Mouse (Mus musculus) embryo, embryonic 11 days (tissue): ENCODE data around the gene Ncoa3.
"Not testable (repeated sequence)": the region's sequence is repeated elsewhere in the genome, so short reads cannot be mapped to it uniquely, and the experiment has no call there.

Source experiments
- DNase-seq: peaks from one replicate; pipeline ENCODE4 v3.0.0-alpha.2; 2015

Gene Ncoa3

GRCm38 (mm10) chr2:165992270-165993172 lies at the start of gene Ncoa3:
Ncoa3 (plus strand) TSS chr2:165992636.
- peak; percentile 99 for DNase-seq

DNA sequence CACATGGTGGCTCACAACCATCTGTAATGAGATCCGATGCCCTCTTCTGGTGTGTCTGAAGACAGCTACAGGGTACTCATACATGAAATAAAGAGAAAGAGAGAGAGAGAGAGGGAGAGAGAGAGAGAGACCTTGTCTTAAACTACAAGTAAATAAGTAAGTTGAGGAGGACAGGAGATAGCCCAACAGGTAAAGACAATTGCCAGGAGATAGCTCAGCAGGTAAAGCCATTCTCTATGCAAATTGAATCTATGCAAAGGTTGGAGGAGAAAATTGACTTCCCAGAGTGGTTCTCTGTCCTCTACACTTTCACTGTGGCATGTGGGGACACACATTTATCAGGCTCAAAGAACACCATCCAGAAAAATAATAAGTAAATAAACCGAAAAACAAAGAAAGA lies 49.3 kb upstream of the Ncoa3 start:
- no peak for DNase-seq

DNA sequence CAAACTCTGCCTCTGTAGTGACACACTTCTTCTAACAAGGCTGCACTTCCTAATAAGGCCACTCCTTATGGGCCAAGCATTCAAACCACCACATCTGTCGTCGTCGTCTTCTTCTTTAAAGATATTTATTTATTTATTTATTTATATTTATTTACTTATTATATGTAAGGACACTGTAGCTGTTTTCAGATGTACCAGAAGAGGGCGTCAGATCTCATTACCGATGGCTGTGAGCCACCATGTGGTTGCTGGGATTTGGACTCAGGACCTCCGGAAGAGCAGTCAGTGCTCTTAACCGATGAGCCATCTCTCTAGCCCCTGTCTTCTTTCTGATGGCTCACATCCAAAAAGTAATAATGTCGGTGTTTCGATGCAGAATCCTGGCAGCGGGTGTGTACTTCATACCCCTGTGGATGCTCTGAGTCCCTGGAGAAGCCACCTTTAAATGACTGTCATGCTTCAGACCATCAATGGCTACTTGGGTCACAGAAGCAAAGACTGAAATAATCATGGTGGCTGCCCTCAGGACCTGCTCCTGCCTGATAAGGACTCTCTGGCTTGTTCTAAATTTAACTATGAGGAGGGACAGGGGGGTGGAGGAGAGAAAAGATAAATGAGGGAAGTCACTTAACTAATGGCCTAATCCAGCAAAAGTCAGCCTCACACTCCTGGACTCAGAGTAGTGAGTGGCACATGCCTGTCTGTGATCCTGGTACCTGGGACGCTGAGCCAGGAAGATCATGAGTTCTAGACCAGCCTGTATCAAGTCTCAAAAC lies 47.7 kb upstream of the Ncoa3 start:
- DNase-seq = no peak

- no peak for DNase-seq
These were observed 46.3 kb upstream of the Ncoa3 start for GRCm38 (mm10) chr2:165946046-165946564.

- DNase-seq = no peak
These were observed 44.4 kb upstream of the Ncoa3 start for GRCm38 (mm10) chr2:165948007-165948406.

GRCm38 (mm10) chr2:165948785-165949184 lies 43.7 kb upstream of the Ncoa3 start:
- not testable (repeated sequence) for DNase-seq

DNA sequence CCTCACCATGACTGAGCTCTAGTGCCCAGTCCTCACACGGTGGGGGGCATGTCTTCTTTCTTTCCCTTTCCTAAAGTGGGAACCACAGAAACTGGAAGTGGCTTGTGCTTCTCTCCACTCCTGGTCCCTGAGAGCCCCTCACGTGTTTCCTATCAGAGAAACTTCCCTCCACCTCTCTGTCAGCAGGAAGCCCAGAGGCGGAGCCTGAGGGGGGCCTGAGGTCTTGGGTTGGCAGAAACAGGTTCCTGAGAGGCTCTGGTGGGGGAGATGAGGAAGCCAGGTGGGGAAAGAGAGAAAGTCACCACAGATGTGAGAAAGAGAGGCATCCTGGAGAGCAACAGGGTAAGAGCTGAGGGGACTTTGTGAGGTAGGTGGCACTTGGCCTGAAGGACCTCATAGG lies 42.7 kb upstream of the Ncoa3 start:
- no peak for DNase-seq

GRCm38 (mm10) chr2:165951432-165952068 lies 40.9 kb upstream of the Ncoa3 start:
- DNase-seq = no peak

DNA sequence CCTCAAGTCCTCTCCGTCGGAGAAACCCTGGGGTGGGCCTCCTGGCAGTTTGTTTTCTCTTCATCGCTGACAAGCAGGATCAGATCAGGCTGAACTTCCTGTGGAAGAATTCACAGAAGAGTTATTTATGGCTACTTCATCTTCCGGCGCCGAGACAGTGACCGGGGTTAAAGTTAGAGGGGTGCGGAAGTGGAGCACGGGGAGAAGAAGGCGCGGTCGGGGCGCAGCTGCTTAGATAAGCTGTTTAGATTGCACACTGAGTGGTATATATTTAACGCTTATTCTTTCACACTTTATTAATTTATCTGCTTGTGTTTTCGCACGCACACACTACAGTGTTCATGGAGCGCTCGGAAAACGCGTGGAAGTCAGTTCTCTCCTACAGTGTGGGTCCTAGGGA lies 37.6 kb upstream of the Ncoa3 start:
- DNase-seq = peak; percentile 23

GRCm38 (mm10) chr2:165955386-165955785 lies 37.0 kb upstream of the Ncoa3 start:
- no peak for DNase-seq

GRCm38 (mm10) chr2:165956096-165956740 lies 36.2 kb upstream of the Ncoa3 start:
- DNase-seq = no peak

DNA sequence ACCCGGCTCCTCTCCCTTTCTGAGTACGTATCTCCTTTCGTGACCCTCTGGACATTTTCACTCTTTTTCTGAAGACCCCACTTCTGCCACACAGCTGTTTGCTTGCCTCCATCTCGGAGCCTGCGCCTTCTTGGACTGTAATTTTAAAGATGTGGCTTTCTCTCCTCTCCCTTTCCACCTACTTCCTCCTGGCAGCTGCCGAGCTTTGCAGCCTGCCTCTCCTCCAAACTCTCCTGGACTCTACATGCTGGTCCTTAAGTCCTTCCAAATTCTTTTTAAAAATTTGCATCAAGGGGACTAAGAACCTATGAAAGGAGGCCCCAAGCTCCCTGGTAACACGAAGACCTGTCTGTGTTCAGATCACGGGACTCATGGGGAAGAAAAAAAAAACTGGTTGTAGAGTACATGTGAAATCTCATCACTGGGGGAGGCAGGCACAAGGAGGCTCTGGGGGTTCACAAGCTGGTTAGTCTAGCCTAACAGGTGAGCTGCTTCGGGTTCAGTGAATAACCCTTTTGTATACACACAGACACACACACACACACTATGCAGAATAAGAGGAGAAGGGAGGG lies 35.1 kb upstream of the Ncoa3 start:
- no peak for DNase-seq

DNA sequence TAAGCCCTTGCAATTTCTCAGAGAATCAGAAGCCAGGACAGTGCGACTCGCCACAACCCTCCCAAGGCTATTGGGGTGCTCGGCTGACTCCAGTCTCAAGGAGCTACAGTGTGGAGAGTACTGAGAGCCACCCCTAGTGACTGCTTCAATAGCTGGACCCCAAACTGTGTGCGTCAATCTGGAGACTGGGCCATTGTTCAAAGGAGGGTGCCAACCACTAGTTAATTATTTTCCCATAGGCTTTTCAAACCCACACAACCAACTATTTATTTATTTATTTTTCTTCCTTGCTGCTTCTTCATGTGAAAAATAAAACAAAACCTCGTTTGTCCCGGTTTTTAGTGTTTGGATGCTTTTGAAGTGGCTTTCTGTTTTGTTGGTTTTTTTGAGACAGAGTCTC lies 33.9 kb upstream of the Ncoa3 start:
- no peak for DNase-seq

- no peak for DNase-seq
These were observed 31.7 kb upstream of the Ncoa3 start for GRCm38 (mm10) chr2:165960695-165961094.

GRCm38 (mm10) chr2:165962824-165963223 lies 29.6 kb upstream of the Ncoa3 start:
- DNase-seq = no peak

- DNase-seq = no peak
These were observed 28.3 kb upstream of the Ncoa3 start for GRCm38 (mm10) chr2:165964121-165964520.

GRCm38 (mm10) chr2:165967076-165967475 lies 25.4 kb upstream of the Ncoa3 start:
- no peak for DNase-seq

- peak; percentile 80 for DNase-seq
These were observed 24.4 kb upstream of the Ncoa3 start for GRCm38 (mm10) chr2:165967823-165968555.

DNA sequence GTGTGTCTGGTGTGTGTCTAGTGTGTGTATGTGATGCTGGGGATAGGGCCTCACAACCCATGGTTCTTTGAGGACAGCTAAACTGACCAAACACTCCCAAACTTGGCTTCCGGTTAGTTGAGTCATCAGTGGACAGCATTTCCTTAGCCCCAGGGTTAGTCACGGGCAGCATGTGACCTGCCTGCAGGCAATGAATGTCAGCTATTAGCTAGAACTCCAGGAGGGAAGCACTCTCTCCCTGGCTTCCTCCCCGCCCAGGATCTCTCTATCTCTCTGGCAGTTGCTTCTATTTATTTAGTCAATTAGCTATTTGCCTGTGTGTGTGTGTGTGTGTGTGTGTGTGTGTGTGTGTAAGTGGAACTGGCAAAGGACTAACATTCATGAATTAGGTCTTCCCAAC lies 23.6 kb upstream of the Ncoa3 start:
- peak; percentile 37 for DNase-seq

DNA sequence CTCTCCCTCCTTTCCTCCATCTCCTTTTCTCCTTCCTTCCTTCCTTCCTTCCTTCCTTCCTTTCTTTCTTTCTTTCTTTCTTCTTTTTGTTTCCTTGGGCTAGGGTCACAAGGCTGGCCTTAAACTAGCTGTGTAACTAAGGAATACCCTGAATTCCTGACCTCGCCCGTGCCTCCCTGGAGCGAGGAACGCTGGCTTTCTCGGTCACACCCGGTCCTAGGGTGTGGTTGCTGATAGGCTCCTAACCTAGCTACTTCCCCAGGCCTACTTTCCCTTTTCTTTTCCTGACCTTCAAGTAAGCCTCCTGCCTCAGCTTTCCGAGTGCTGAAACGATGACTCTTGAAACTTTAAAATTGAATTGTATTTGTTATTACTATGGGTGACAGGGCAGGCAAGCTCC lies 23.0 kb upstream of the Ncoa3 start:
- no peak for DNase-seq

- DNase-seq = no peak
These were observed 22.5 kb upstream of the Ncoa3 start for GRCm38 (mm10) chr2:165969961-165970360.

GRCm38 (mm10) chr2:165970767-165971166 lies 21.7 kb upstream of the Ncoa3 start:
- DNase-seq = no peak
